In the genomic region with DNA sequence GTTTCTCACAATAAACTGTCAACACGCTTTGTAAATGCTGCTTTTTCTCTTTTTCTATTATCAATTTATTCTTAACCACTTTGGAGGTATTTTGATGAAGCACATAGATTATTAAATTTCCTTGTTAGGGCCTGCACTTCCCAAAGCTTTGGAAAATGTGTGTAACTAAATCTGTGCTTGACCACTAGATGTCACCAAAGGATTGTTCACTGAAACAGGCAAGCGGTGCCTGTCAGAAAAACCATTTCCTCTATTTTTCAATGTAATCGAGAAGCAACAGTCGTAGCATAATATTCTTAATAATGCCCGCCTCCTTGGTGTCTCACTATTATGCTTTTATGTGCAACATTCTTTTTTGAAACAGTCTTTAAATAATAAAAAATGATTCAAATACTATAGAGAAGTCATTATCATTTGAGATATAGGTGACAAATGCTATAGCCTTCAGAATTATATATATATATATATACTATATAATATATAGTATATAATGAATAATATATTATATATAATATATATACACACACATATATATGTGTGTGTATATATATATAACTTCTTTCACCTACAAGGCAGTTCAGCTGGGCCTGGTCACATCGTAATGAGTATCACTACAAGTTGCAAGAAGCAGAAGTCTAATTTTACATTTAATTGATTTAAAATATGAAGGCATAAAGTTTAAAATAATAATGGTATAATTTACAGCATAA, we compare ENCODE assay signal across 10 mouse cellular contexts.
DNase-seq lines count a peak whose midpoint lies in the region; ATAC-seq and TF ChIP-seq lines count a peak whose summit lies in the region.
"Had no signal": no experiment of that assay in that cellular context is flagged by ENCODE, and none has a peak within 500 bp of the region (broad histone marks: within the 10 kb centered on the region; RNA-seq: fewer than 3 reads in every experiment).

No protein-coding gene starts in this region.

- H3K9me3 ChIP-seq in E14TG2a.4 (ENCODE audit: low read length), result no peaks in the 10 kb centered on the region
- H3K9me3 ChIP-seq in forebrain, postnatal 0 days (ENCODE audit: low read length), result no peaks in the 10 kb centered on the region
- H3K9me3 ChIP-seq: limb, embryonic 12.5 days; stomach, embryonic 15.5 days had no signal

- H3K27me3 ChIP-seq in E14TG2a.4 (ENCODE audit: insufficient read depth, low read length), result no peaks in the 10 kb centered on the region
- no peaks in the 10 kb centered on the region for H3K27me3 ChIP-seq in forebrain, postnatal 0 days (ENCODE audit: insufficient read depth, low read length)
- H3K27me3 ChIP-seq: limb, embryonic 12.5 days; stomach, embryonic 15.5 days had no signal

- H3K27ac ChIP-seq in forebrain, postnatal 0 days (ENCODE audit: low read depth, low read length), result no peak overlapping the region
- H3K27ac ChIP-seq: limb, embryonic 12.5 days; stomach, embryonic 15.5 days had no signal

- no peak overlapping the region for H3K9ac ChIP-seq in forebrain, postnatal 0 days
- H3K9ac ChIP-seq: limb, embryonic 12.5 days; stomach, embryonic 15.5 days had no signal

- peak; percentile 3 to 48 for DNase-seq in heart, postnatal 14 days
- DNase-seq in heart, postnatal 25 days (ENCODE audit: low spot score), result no peak
- DNase-seq in brain, embryonic 18.5 days (ENCODE audit: low read depth, low spot score), result peak; percentile 52
- peak; percentile 79 for DNase-seq in forebrain, postnatal 0 days
- peak; percentile 39 to 68 for DNase-seq in left cerebral cortex, postnatal 25 days (ENCODE audit: low spot score in 2 of 2)
- DNase-seq in retina, postnatal 7 days (ENCODE audit: low read depth, low spot score), result peak; percentile 27
- no peak for DNase-seq in urinary bladder, adult 18-20 months (ENCODE audit: low spot score in 2 of 2)

- no peaks in the 10 kb centered on the region for H3K36me3 ChIP-seq in E14TG2a.4 (ENCODE audit: insufficient read depth, low read length)
- H3K36me3 ChIP-seq in forebrain, postnatal 0 days (ENCODE audit: insufficient read depth), result no peaks in the 10 kb centered on the region
- H3K36me3 ChIP-seq: limb, embryonic 12.5 days; stomach, embryonic 15.5 days had no signal

- no peaks in the 10 kb centered on the region for H3K4me1 ChIP-seq in E14TG2a.4 (replicated peaks; ENCODE audit: low read depth, low read length)
- H3K4me1 ChIP-seq in forebrain, postnatal 0 days (ENCODE audit: insufficient read depth), result no peaks in the 10 kb centered on the region
- H3K4me1 ChIP-seq: limb, embryonic 12.5 days; stomach, embryonic 15.5 days had no signal

- 19% methylated on average over 6 of the region's 6 CpGs for WGBS in forebrain, postnatal 0 days

- peak; percentile 55 for TF ChIP-seq CTCF in E14TG2a.4 (conservative IDR thresholded peaks at IDR 0.05; ENCODE audit: low read length)
- peak; percentile 91 for TF ChIP-seq CTCF in forebrain, postnatal 0 days (IDR thresholded peaks at IDR 0.05; ENCODE audit: low read depth)

- peak; percentile 78 for ATAC-seq in forebrain, postnatal 0 days

- H3K4me2 ChIP-seq in forebrain, postnatal 0 days (ENCODE audit: low read depth), result no peak overlapping the region
- H3K4me2 ChIP-seq: limb, embryonic 12.5 days; stomach, embryonic 15.5 days had no signal

- H3K4me3 ChIP-seq in E14TG2a.4 (replicated peaks; ENCODE audit: low read length), result no peak overlapping the region
- H3K4me3 ChIP-seq in forebrain, postnatal 0 days (ENCODE audit: low read depth, low read length), result no peak overlapping the region
- H3K4me3 ChIP-seq: limb, embryonic 12.5 days; stomach, embryonic 15.5 days had no signal

- intact Hi-C loops in heart, postnatal 14 days (cut with DNase I), result loop anchor here (2.0 kb wide), 1 partner anchor 549 kb away; no protein-coding TSS in a partner anchor
- intact Hi-C loops in heart, postnatal 25 days (cut with DNase I), result loop anchor here (2.0 kb wide), 1 partner anchor 553 kb away; no protein-coding TSS in a partner anchor
- intact Hi-C loops in left cerebral cortex, postnatal 25 days (cut with DNase I), result loop anchor here (5.0 kb wide), 1 partner anchor 553 kb away; no protein-coding TSS in a partner anchor

Comparison
In these comparisons a context has a peak if more than half of its experiments do, and no peak if none do; other contexts are left out.
1. DNase-seq: peak in heart, postnatal 14 days (2 of 2), brain, embryonic 18.5 days (single experiment), forebrain, postnatal 0 days (single experiment), left cerebral cortex, postnatal 25 days (2 of 2) and retina, postnatal 7 days (single experiment); none in heart, postnatal 25 days (single experiment) and urinary bladder, adult 18-20 months (0 of 2).